Mouse (Mus musculus): ENCODE measurements around the gene Kirrel3. TPM values are rescaled to one million over a fixed set of nuclear protein-coding genes. Genes with fewer than 3 reads are reported as not detected.

Gene Kirrel3
- polyA plus RNA-seq, 1 experiment from 2014 or later = 2.5 TPM

DNA sequence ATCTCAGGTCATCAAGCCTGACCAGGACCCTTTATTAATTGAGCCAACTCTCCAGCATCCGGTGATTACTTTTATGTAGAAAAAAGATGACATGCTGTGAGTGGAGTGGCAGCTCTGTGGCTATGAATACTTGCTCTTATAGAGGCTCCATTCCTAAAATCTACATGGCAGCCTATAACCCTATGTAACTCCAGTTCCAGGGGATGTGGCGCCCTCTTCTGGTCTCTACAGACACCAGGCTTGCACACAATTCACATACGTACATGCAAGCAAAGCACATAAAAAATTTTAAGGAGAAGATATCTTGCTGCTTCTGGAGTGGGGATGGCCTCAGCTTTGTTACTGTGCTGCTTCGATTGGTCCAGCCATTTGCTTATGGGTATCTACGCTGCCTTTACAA lies 468.5 kb downstream of the Kirrel3 start:
- Histone ChIP-seq H3K9me3 (replicated peaks; ENCODE audit: control insufficient read depth, low read length) (no peaks in the 10 kb centered on the region), H3K9ac (replicated peaks; ENCODE audit: low read length) (no peak overlapping the region), H3K4me3 (ENCODE audit: low read depth, low read length) (no peak overlapping the region), H3K4me1 (ENCODE audit: control insufficient read depth, insufficient read depth, low read length) (no peaks in the 10 kb centered on the region; the same call in 1 of the 2 replicates), H3K27me3 (ENCODE audit: control insufficient read depth, insufficient read depth, low read length) (no peaks in the 10 kb centered on the region), H3K27ac (replicated peaks; ENCODE audit: low read depth, low read length) (no peak overlapping the region), H3K4me2 (ENCODE audit: low read depth, low read length) (no peak overlapping the region), H3K36me3 (replicated peaks; ENCODE audit: control insufficient read depth, insufficient read depth, low read depth, low read length) (no peaks in the 10 kb centered on the region)
- ATAC-seq (replicated peaks; ENCODE audit: insufficient number of reproducible peaks, low FRiP score, low TSS enrichment, low read depth) (no peak), DNase-seq (ENCODE audit: low spot score) (peak; percentile 52)
- 61% methylated on average over 5 of the region's 5 CpGs for WGBS

DNA sequence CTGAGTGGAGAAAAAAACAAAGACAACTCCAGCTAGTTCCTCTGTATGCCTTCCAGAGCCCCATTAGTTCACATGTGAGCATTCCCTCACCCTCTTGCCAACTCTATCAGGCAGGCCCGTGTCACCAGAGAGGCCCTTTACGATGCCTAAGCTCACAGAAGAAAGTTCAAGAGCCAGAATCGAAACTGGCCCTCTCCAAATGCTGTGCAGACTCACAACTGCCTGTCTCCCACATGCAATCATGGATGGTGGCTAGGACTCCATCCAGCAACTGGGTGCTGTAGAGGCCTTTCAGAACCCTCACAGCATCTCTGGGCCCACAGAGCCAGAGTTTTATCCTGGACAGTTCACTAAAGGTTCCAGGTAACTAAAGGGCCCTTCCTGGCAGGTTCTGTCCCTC lies 470.8 kb downstream of the Kirrel3 start:
- H3K9me3 ChIP-seq (replicated peaks; ENCODE audit: control insufficient read depth, low read length) = no peaks in the 10 kb centered on the region
- H3K9ac ChIP-seq (replicated peaks; ENCODE audit: low read length) = no peak overlapping the region
- H3K4me2 ChIP-seq (ENCODE audit: low read depth, low read length) = no peak overlapping the region
- H3K27ac ChIP-seq (replicated peaks; ENCODE audit: low read depth, low read length) = no peak overlapping the region
- DNase-seq (ENCODE audit: low spot score) = no peak
- no peak overlapping the region for H3K4me3 ChIP-seq (ENCODE audit: low read depth, low read length)
- no peaks in the 10 kb centered on the region; the same call in 1 of the 2 replicates for H3K4me1 ChIP-seq (ENCODE audit: control insufficient read depth, insufficient read depth, low read length)
- ATAC-seq (replicated peaks; ENCODE audit: insufficient number of reproducible peaks, low FRiP score, low TSS enrichment, low read depth) = no peak
- H3K36me3 ChIP-seq (replicated peaks; ENCODE audit: control insufficient read depth, insufficient read depth, low read depth, low read length) = no peaks in the 10 kb centered on the region
- H3K27me3 ChIP-seq (ENCODE audit: control insufficient read depth, insufficient read depth, low read length) = no peaks in the 10 kb centered on the region
- WGBS = 92% methylated on average over 3 of the region's 3 CpGs

DNA sequence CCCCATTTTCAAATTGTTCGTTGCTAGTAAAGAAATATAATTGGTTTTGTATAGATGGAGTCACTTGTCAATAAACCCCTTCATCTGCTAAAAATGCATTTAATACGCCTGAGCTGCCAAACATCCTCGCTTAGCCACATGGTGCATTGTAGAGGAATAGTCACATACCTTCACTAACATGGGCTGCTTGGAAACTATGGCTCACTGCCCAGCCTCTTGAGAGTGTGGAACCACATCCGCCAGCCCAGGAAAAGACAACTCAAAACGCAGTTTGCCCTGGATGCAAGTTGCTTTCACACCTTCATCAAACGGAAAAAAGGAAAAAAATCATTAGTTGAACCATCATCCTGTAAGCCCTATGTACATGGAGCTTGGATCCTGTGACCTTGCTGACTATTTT lies 472.0 kb downstream of the Kirrel3 start:
- DNase-seq (ENCODE audit: low spot score) (no peak), ATAC-seq (replicated peaks; ENCODE audit: insufficient number of reproducible peaks, low FRiP score, low TSS enrichment, low read depth) (no peak)
- Histone ChIP-seq H3K4me2 (ENCODE audit: low read depth, low read length) (no peak overlapping the region), H3K4me3 (ENCODE audit: low read depth, low read length) (no peak overlapping the region), H3K27me3 (ENCODE audit: control insufficient read depth, insufficient read depth, low read length) (no peaks in the 10 kb centered on the region), H3K9ac (replicated peaks; ENCODE audit: low read length) (no peak overlapping the region), H3K9me3 (replicated peaks; ENCODE audit: control insufficient read depth, low read length) (no peaks in the 10 kb centered on the region), H3K27ac (replicated peaks; ENCODE audit: low read depth, low read length) (no peak overlapping the region), H3K4me1 (ENCODE audit: control insufficient read depth, insufficient read depth, low read length) (no peaks in the 10 kb centered on the region; the same call in 1 of the 2 replicates), H3K36me3 (replicated peaks; ENCODE audit: control insufficient read depth, insufficient read depth, low read depth, low read length) (no peaks in the 10 kb centered on the region)
- 89% methylated on average over 6 of the region's 6 CpGs for WGBS

DNA sequence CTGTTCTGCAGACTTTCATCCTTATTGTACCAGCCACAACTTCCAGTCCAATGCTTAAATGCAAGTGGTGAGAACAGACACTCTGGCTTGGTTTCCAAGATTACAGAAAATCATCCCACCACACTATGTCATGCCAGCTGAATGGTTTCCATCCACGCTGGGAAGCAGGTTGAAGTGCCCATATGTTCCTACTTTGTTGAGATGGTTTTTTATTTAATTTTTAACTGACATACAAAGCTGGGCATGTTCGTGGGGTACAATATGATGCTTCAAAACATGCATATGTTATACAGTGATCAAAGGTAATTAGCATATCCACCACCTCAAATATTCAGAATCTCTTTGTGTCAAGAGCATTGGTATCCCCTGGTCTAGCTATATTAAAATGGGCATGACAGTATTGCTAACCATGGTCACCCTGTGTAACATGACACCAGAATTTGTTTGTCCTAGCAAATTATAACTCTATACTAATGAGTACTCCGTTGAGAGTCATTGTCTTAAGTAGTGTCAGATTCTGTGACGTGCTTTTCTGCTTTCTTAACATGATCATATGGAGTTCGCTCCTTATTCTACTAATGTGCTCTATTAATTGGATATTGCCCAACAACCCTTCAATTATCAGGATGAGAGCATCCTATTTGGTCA lies 472.6 kb downstream of the Kirrel3 start:
- Histone ChIP-seq H3K4me2 (ENCODE audit: low read depth, low read length) (no peak overlapping the region), H3K27ac (replicated peaks; ENCODE audit: low read depth, low read length) (no peak overlapping the region), H3K4me1 (ENCODE audit: control insufficient read depth, insufficient read depth, low read length) (no peaks in the 10 kb centered on the region; the same call in 1 of the 2 replicates), H3K9me3 (replicated peaks; ENCODE audit: control insufficient read depth, low read length) (no peaks in the 10 kb centered on the region), H3K9ac (replicated peaks; ENCODE audit: low read length) (no peak overlapping the region), H3K4me3 (ENCODE audit: low read depth, low read length) (no peak overlapping the region), H3K36me3 (replicated peaks; ENCODE audit: control insufficient read depth, insufficient read depth, low read depth, low read length) (no peaks in the 10 kb centered on the region), H3K27me3 (ENCODE audit: control insufficient read depth, insufficient read depth, low read length) (no peaks in the 10 kb centered on the region)
- DNase-seq (ENCODE audit: low spot score) = no peak
- 75% methylated on average over 5 of the region's 5 CpGs for WGBS
- no peak for ATAC-seq (replicated peaks; ENCODE audit: insufficient number of reproducible peaks, low FRiP score, low TSS enrichment, low read depth)

DNA sequence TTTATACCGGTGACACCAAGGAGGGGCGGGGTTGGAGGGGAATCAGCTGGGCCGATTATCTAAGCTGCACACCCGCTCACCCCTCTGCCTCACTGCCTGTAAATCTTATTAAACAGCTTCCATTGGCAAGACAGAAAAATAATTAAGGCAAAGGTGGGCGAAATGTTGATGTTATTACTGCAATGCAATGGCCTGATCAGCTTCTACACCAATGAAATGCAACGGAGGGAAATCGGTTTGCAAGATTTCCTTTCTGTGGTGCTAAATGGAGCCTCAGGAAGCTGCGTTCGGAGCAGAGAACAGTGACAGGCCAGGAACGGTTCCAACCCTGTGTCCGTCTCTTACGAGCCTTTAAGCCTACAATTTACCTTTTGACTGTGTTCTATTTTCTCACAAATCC lies 475.0 kb downstream of the Kirrel3 start:
- Histone ChIP-seq H3K27ac (replicated peaks; ENCODE audit: low read depth, low read length) (no peak overlapping the region), H3K4me1 (ENCODE audit: control insufficient read depth, insufficient read depth, low read length) (no peaks in the 10 kb centered on the region), H3K36me3 (replicated peaks; ENCODE audit: control insufficient read depth, insufficient read depth, low read depth, low read length) (no peaks in the 10 kb centered on the region), H3K9ac (replicated peaks; ENCODE audit: low read length) (no peak overlapping the region), H3K4me2 (ENCODE audit: low read depth, low read length) (no peak overlapping the region), H3K4me3 (ENCODE audit: low read depth, low read length) (no peak overlapping the region), H3K27me3 (ENCODE audit: control insufficient read depth, insufficient read depth, low read length) (no peaks in the 10 kb centered on the region), H3K9me3 (replicated peaks; ENCODE audit: control insufficient read depth, low read length) (no peaks in the 10 kb centered on the region)
- 79% methylated on average over 12 of the region's 12 CpGs for WGBS
- DNase-seq (ENCODE audit: low spot score) (no peak), ATAC-seq (replicated peaks; ENCODE audit: insufficient number of reproducible peaks, low FRiP score, low TSS enrichment, low read depth) (no peak)

DNA sequence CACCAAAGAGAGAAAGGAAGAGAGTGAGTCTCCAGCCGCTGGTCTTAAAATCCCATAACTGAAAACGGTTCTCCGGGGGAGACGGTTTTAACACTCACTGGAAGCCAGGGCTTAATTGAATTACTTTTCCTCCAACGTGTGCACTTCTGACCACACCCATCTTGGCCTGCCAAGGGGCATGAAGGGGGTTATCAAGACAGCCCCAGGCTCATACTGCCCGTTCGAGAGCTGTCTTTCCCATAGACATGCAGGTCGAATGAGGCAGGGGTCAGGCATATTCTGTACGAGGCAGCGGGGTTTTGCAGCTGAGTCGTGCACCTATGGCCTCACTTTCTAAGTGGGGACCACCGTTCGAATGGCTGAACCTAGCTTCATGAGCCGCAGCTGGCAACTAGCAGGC lies 475.5 kb downstream of the Kirrel3 start:
- Histone ChIP-seq H3K4me1 (ENCODE audit: control insufficient read depth, insufficient read depth, low read length) (no peaks in the 10 kb centered on the region), H3K27me3 (ENCODE audit: control insufficient read depth, insufficient read depth, low read length) (no peaks in the 10 kb centered on the region), H3K36me3 (replicated peaks; ENCODE audit: control insufficient read depth, insufficient read depth, low read depth, low read length) (no peaks in the 10 kb centered on the region), H3K4me2 (ENCODE audit: low read depth, low read length) (no peak overlapping the region), H3K9ac (replicated peaks; ENCODE audit: low read length) (no peak overlapping the region), H3K9me3 (replicated peaks; ENCODE audit: control insufficient read depth, low read length) (no peaks in the 10 kb centered on the region), H3K27ac (replicated peaks; ENCODE audit: low read depth, low read length) (no peak overlapping the region), H3K4me3 (ENCODE audit: low read depth, low read length) (no peak overlapping the region)
- WGBS = 71% methylated on average over 14 of the region's 14 CpGs
- ATAC-seq (replicated peaks; ENCODE audit: insufficient number of reproducible peaks, low FRiP score, low TSS enrichment, low read depth) = no peak
- no peak for DNase-seq (ENCODE audit: low spot score)

DNA sequence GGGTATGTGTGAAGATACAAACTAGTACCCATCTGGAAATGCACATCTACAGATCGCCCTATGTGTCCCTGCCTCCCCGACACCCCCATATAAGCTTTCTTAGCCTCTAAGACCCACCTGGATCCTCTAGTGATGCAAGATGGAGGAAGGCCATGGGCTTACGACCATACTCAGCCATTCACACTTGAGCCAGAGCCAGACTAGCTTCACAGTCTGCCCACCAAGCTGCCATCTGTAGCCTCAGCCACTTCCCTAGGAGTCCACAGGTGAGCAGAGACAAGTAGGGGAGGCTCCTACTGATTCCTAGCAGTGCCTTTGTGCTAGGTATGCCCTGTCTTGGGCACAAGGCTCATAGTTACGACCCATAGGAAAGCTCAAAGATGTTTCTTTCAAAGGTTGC lies 476.6 kb downstream of the Kirrel3 start:
- 92% methylated on average over 4 of the region's 4 CpGs for WGBS
- no peaks in the 10 kb centered on the region for H3K4me1 ChIP-seq (ENCODE audit: control insufficient read depth, insufficient read depth, low read length)
- DNase-seq (ENCODE audit: low spot score) (no peak), ATAC-seq (replicated peaks; ENCODE audit: insufficient number of reproducible peaks, low FRiP score, low TSS enrichment, low read depth) (no peak)
- no peak overlapping the region for H3K4me3 ChIP-seq (ENCODE audit: low read depth, low read length)
- H3K27me3 ChIP-seq (ENCODE audit: control insufficient read depth, insufficient read depth, low read length) = no peaks in the 10 kb centered on the region
- no peak overlapping the region for H3K27ac ChIP-seq (replicated peaks; ENCODE audit: low read depth, low read length)
- H3K9me3 ChIP-seq (replicated peaks; ENCODE audit: control insufficient read depth, low read length) = no peaks in the 10 kb centered on the region
- H3K36me3 ChIP-seq (replicated peaks; ENCODE audit: control insufficient read depth, insufficient read depth, low read depth, low read length) = no peaks in the 10 kb centered on the region
- no peak overlapping the region for H3K9ac ChIP-seq (replicated peaks; ENCODE audit: low read length)
- no peak overlapping the region for H3K4me2 ChIP-seq (ENCODE audit: low read depth, low read length)

DNA sequence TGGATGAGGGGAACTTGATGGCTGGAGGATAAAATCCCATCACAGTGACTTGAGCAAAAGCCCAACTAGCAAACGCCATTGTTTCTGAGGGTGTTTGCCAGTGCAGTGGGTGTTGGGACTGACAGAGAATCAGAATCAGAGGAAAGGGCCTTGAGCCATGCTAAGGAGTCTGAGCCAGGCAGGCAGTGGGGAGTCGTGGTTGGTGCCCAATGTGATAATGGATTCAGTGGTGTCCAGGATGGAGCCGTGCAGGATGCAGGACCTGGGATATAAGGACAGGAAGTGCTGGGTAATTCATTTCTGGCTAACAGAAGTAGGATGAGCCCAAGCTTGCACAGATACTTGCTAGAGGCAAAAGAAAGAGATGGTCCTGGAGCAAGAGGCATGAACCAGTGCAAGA lies 477.9 kb downstream of the Kirrel3 start:
- H3K4me3 ChIP-seq (ENCODE audit: low read depth, low read length) = no peak overlapping the region
- no peak for ATAC-seq (replicated peaks; ENCODE audit: insufficient number of reproducible peaks, low FRiP score, low TSS enrichment, low read depth)
- H3K27me3 ChIP-seq (ENCODE audit: control insufficient read depth, insufficient read depth, low read length) = no peaks in the 10 kb centered on the region
- no peak for DNase-seq (ENCODE audit: low spot score)
- H3K4me2 ChIP-seq (ENCODE audit: low read depth, low read length) = no peak overlapping the region
- H3K9me3 ChIP-seq (replicated peaks; ENCODE audit: control insufficient read depth, low read length) = no peaks in the 10 kb centered on the region
- no peaks in the 10 kb centered on the region for H3K4me1 ChIP-seq (ENCODE audit: control insufficient read depth, insufficient read depth, low read length)
- no peak overlapping the region for H3K9ac ChIP-seq (replicated peaks; ENCODE audit: low read length)
- WGBS = 78% methylated on average over 3 of the region's 3 CpGs
- no peaks in the 10 kb centered on the region for H3K36me3 ChIP-seq (replicated peaks; ENCODE audit: control insufficient read depth, insufficient read depth, low read depth, low read length)
- no peak overlapping the region for H3K27ac ChIP-seq (replicated peaks; ENCODE audit: low read depth, low read length)
